Mouse (Mus musculus): ENCODE results near the gene Engase. TPM values are rescaled to one million over a fixed set of nuclear protein-coding genes. Genes with fewer than 3 reads are reported as not detected.
A peak's percentile ranks its signal among the peaks of the same experiment; 100 is the strongest.

Gene Engase
- polyA plus RNA-seq, 1 experiment from 2014 or later = 9.4 TPM

DNA sequence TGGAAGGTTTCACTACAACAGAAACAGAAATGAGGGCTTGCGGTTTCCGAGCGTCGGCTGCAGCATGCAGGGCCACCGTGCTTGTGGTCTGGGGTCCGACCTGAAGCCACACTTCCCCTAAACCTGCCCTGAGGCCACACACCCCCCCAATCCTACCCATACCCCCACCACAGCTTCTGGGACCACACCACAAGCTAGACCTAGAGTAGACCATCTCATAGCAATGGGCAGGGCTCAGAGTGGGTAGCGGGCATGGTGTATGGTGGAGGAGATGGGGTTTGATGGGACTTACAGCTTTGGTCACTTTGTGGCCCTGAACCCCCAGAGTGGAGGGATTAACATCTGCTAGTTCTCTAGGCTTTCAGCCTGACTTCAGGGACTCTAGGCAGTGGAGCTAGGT, 14.6 kb downstream of the Engase start:
- Histone ChIP-seq H3K4me1 (replicated peaks) (peaks cover 42% of the 10 kb centered on the region), H3K9me3 (no peaks in the 10 kb centered on the region), H3K4me3 (replicated peaks) (no peak overlapping the region), H3K27me3 (peaks cover 22% of the 10 kb centered on the region), H3K4me2 (no peak overlapping the region), H3K36me3 (peaks cover 17% of the 10 kb centered on the region; the same call in 1 of the 2 replicates), H3K27ac (no peak overlapping the region), H3K9ac (replicated peaks) (no peak overlapping the region)
- WGBS = 79% methylated on average over 7 of the region's 7 CpGs
- no peak for ATAC-seq (ENCODE audit: insufficient number of reproducible peaks, insufficient read depth, low FRiP score, low TSS enrichment, low read depth)

GRCm38 (mm10) chr11:118493458-118493857, 16.8 kb downstream of the Engase start:
- Histone ChIP-seq H3K4me2 (no peak overlapping the region), H3K9me3 (no peaks in the 10 kb centered on the region), H3K27me3 (peaks cover 33% of the 10 kb centered on the region), H3K4me1 (replicated peaks) (peaks cover 43% of the 10 kb centered on the region), H3K36me3 (no peaks in the 10 kb centered on the region), H3K27ac (no peak overlapping the region), H3K4me3 (replicated peaks) (no peak overlapping the region), H3K9ac (replicated peaks) (no peak overlapping the region)
- 58% methylated on average over 2 of the region's 2 CpGs for WGBS
- no peak for ATAC-seq (ENCODE audit: insufficient number of reproducible peaks, insufficient read depth, low FRiP score, low TSS enrichment, low read depth)

DNA sequence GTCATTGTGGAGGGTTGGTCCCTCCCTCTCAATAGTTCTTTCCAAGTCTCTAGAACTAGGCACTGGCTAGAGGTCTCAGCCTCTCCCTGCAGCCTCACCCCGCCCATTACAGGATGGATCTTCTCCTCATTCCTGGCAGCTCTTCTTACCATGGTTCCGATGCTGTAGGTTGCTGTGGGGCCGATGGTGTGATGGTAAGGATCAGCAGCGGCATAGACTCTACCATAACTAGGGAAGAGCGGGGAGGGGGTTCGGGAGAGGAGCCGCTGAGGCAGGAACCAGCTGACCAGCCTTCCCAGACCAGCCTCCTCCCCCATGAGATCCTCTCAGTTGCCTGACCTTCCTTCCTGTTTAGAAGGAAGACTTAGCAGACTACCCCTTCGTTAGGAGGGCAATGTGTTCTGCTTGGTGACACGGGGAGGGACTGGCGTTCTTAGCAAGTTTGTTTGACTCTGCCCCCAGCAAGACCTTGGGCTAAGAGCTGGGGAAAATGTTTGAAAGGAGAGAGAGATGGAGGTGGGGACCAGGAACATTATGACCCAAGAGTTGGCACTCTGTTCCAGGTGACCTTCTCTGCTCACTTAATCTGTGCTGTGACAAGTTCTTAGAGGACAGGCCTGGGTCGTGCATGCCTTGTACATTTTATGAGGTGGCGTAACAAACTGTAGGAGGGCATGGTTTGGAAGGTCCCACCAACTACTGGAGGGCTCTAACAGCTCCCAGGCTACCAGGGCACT, 17.5 kb downstream of the Engase start:
- Histone ChIP-seq H3K4me1 (replicated peaks) (peaks cover 36% of the 10 kb centered on the region), H3K27ac (no peak overlapping the region), H3K4me2 (no peak overlapping the region), H3K9ac (replicated peaks) (no peak overlapping the region), H3K9me3 (no peaks in the 10 kb centered on the region), H3K27me3 (peaks cover 31% of the 10 kb centered on the region), H3K36me3 (no peaks in the 10 kb centered on the region), H3K4me3 (replicated peaks) (no peak overlapping the region)
- WGBS = 70% methylated on average over 12 of the region's 12 CpGs
- no peak for ATAC-seq (ENCODE audit: insufficient number of reproducible peaks, insufficient read depth, low FRiP score, low TSS enrichment, low read depth)

- ATAC-seq (ENCODE audit: insufficient number of reproducible peaks, insufficient read depth, low FRiP score, low TSS enrichment, low read depth) = no peak
- Histone ChIP-seq H3K4me1 (replicated peaks) (peaks cover 34% of the 10 kb centered on the region), H3K36me3 (no peaks in the 10 kb centered on the region), H3K27ac (no peak overlapping the region), H3K9me3 (peaks cover 2% of the 10 kb centered on the region; the same call in 1 of the 2 replicates), H3K4me3 (replicated peaks) (no peak overlapping the region), H3K4me2 (no peak overlapping the region), H3K27me3 (peaks cover 31% of the 10 kb centered on the region), H3K9ac (replicated peaks) (no peak overlapping the region)
- 35% methylated on average over 5 of the region's 5 CpGs for WGBS
These were observed 18.4 kb downstream of the Engase start for GRCm38 (mm10) chr11:118495065-118495464.

DNA sequence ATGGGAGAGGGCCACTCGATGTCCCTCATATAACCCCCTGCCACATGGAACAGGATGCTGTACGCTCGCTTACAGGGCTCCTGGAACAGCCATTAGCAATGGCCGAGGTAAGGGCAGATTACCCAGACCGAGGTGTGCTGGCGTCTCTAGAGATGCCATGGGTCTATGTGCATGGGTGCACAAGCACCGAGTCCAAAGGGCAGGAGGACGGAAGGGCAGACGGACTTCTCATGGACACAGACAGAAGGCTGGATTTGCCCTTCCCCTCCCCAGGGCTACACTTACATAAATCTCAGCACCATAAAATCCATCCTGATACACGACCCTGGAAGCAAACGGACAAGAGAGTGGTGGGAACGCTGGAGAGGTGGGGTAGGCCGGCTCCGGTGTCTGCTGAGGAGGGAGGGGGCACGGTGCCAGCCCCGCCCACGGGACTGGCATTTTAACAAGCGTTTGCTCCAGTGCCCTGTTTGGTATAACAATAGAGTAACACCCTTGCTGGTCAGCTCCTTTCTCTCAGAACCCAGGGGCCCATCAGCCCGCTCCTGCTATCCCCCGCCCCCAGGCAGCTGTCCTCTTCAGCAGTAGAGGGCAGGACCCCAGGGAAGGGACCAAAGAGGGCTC, 19.5 kb downstream of the Engase start:
- H3K9ac ChIP-seq (replicated peaks) = no peak overlapping the region
- H3K27ac ChIP-seq = no peak overlapping the region
- H3K4me1 ChIP-seq (replicated peaks) = peaks cover 26% of the 10 kb centered on the region
- H3K27me3 ChIP-seq = peaks cover 25% of the 10 kb centered on the region
- peaks cover 3% of the 10 kb centered on the region; the same call in 1 of the 2 replicates for H3K9me3 ChIP-seq
- no peaks in the 10 kb centered on the region for H3K36me3 ChIP-seq
- 46% methylated on average over 20 of the region's 20 CpGs for WGBS
- no peak overlapping the region for H3K4me2 ChIP-seq
- H3K4me3 ChIP-seq (replicated peaks) = no peak overlapping the region
- ATAC-seq (ENCODE audit: insufficient number of reproducible peaks, insufficient read depth, low FRiP score, low TSS enrichment, low read depth) = no peak

DNA sequence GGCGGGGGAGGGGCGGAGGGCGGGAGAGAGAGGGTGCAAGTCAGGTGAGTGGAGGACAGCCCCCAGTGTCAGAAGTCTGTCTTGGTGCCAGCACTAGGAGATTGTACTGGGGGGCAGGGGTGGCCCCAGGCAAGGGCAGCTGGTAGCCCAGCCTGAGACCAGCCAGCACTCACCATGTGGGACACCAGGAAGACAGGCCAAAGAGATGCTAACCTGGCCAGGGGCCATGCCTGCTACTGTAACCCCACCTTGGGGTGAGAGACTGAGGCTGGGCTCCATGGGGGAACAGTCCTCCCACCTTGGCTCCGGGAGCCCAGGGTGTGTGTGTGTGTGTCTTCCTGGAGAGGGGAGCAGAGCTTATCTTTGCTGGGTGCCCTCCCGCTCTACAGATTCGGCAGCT, 26.4 kb downstream of the Engase start:
- ATAC-seq (ENCODE audit: insufficient number of reproducible peaks, insufficient read depth, low FRiP score, low TSS enrichment, low read depth) = no peak
- Histone ChIP-seq H3K36me3 (no peaks in the 10 kb centered on the region), H3K27me3 (peaks cover 69% of the 10 kb centered on the region), H3K9ac (replicated peaks) (no peak overlapping the region), H3K4me3 (replicated peaks) (0 out of 2 replicates have a peak overlapping the region, but pooled peaks have one; percentile 11), H3K4me1 (replicated peaks) (peaks cover 15% of the 10 kb centered on the region), H3K9me3 (peaks cover 3% of the 10 kb centered on the region; the same call in 1 of the 2 replicates), H3K4me2 (peak overlapping the region; percentile 26; the same call in 1 of the 2 replicates), H3K27ac (no peak overlapping the region)
- WGBS = 53% methylated on average over 6 of the region's 6 CpGs

- H3K4me2 ChIP-seq = peak overlapping the region; percentile 26; the same call in 1 of the 2 replicates
These were observed 27.0 kb downstream of the Engase start for GRCm38 (mm10) chr11:118503418-118504179.

GRCm38 (mm10) chr11:118504180-118504454, 27.5 kb downstream of the Engase start:
- 70% methylated on average over 5 of the region's 5 CpGs for WGBS
- Histone ChIP-seq H3K4me2 (no peak overlapping the region), H3K9ac (replicated peaks) (no peak overlapping the region), H3K27me3 (peaks cover 69% of the 10 kb centered on the region), H3K4me3 (replicated peaks) (no peak overlapping the region), H3K36me3 (no peaks in the 10 kb centered on the region), H3K9me3 (peaks cover 3% of the 10 kb centered on the region; the same call in 1 of the 2 replicates), H3K27ac (no peak overlapping the region), H3K4me1 (replicated peaks) (peaks cover 15% of the 10 kb centered on the region)
- ATAC-seq (ENCODE audit: insufficient number of reproducible peaks, insufficient read depth, low FRiP score, low TSS enrichment, low read depth) = no peak

More at GRCm38 (mm10) chr11:118503418-118504179, 27.0 kb downstream of the Engase start:
- Histone ChIP-seq H3K4me3 (replicated peaks) (0 out of 2 replicates have a peak overlapping the region, but pooled peaks have one; percentile 11), H3K9ac (replicated peaks) (no peak overlapping the region), H3K27ac (no peak overlapping the region), H3K27me3 (peaks cover 69% of the 10 kb centered on the region), H3K36me3 (no peaks in the 10 kb centered on the region), H3K9me3 (peaks cover 3% of the 10 kb centered on the region; the same call in 1 of the 2 replicates), H3K4me1 (replicated peaks) (peaks cover 15% of the 10 kb centered on the region)
- no peak for ATAC-seq (ENCODE audit: insufficient number of reproducible peaks, insufficient read depth, low FRiP score, low TSS enrichment, low read depth)
- 19% methylated on average over 33 of the region's 34 CpGs for WGBS

DNA sequence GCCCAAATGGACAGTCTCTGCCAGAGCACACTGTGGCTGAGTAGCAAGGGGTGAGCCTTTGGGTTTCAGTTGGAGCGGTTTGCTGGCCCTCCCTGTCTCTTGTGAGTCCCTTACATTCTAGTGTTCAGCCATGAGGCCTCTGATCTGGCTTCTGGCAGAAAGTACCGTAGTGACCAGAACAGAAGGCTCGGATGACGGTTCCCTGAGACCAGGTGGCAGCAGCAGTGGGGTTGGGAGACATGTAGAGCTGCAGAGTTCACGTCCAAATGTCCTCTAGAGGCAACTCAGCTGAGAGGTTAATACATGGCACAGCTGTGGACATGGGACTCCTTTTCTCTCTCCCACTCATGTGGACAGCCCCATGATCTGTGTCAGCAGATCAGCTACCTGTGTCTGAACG, 30.5 kb downstream of the Engase start:
- 77% methylated on average over 6 of the region's 6 CpGs for WGBS
- H3K9ac ChIP-seq (replicated peaks) = no peak overlapping the region

DNA sequence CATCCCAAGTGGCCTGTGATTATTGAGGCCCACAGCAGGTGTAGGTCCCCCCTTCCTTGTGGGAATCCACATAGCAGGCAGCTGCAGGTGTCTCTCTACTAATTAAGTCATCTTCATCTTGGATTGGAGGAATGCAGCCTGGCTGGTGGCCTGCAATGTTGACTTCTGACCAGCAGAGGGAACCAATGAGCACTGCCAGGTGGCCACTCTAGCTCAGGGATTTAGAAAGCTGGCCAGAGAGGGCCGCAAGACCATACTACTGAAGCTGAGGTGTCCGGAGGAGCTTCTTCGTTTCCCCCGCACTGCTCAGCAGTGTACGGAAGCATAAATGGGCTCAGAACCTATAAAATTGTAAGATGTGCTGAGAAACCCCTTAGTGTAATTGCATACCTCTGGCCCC, 31.3 kb downstream of the Engase start:
- Histone ChIP-seq H3K4me3 (replicated peaks) (no peak overlapping the region), H3K4me2 (no peak overlapping the region), H3K27me3 (peaks cover 46% of the 10 kb centered on the region), H3K9ac (replicated peaks) (no peak overlapping the region), H3K27ac (no peak overlapping the region), H3K9me3 (no peaks in the 10 kb centered on the region), H3K4me1 (replicated peaks) (peaks cover 24% of the 10 kb centered on the region), H3K36me3 (no peaks in the 10 kb centered on the region)
- no peak for ATAC-seq (ENCODE audit: insufficient number of reproducible peaks, insufficient read depth, low FRiP score, low TSS enrichment, low read depth)
- WGBS = 38% methylated on average over 5 of the region's 5 CpGs

More for the DNA sequence above, 30.5 kb downstream of the Engase start:
- H3K4me3 ChIP-seq (replicated peaks) = no peak overlapping the region
- H3K36me3 ChIP-seq = no peaks in the 10 kb centered on the region
- ATAC-seq (ENCODE audit: insufficient number of reproducible peaks, insufficient read depth, low FRiP score, low TSS enrichment, low read depth) = no peak
- no peaks in the 10 kb centered on the region for H3K9me3 ChIP-seq
- no peak overlapping the region for H3K4me2 ChIP-seq
- peaks cover 54% of the 10 kb centered on the region for H3K27me3 ChIP-seq
- peaks cover 19% of the 10 kb centered on the region for H3K4me1 ChIP-seq (replicated peaks)
- no peak overlapping the region for H3K27ac ChIP-seq

DNA sequence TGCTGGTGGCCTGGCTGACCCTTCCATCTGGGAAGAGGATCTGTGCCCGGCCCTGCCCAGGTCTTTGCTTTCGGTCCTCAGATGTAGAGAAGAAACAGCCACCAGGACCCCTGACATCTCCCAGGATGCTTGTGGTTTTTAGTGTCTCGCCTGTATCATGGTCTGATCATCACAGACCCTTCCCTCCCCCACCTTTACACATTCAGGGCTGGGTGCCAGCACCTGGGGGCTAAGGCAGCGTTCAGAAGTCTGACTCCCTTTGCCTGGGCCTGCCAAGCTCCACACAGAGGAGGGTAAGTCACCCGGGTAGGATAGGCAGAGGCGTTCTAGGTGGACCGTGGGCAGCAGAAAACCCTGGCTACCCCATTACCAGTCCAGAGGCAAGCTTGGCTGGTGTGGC, 31.7 kb downstream of the Engase start:
- Histone ChIP-seq H3K4me2 (no peak overlapping the region), H3K27me3 (peaks cover 42% of the 10 kb centered on the region), H3K4me3 (replicated peaks) (no peak overlapping the region), H3K4me1 (replicated peaks) (peaks cover 24% of the 10 kb centered on the region), H3K36me3 (no peaks in the 10 kb centered on the region), H3K9me3 (no peaks in the 10 kb centered on the region), H3K27ac (no peak overlapping the region), H3K9ac (replicated peaks) (no peak overlapping the region)
- ATAC-seq (ENCODE audit: insufficient number of reproducible peaks, insufficient read depth, low FRiP score, low TSS enrichment, low read depth) = no peak
- 77% methylated on average over 7 of the region's 7 CpGs for WGBS

Data from limb, embryonic 12.5 days (tissue).